Mouse (Mus musculus) MEL (cell line): ENCODE results near the gene Mapk1ip1. TPM values are rescaled to one million over a fixed set of nuclear protein-coding genes. Genes with fewer than 3 reads are reported as not detected.

Source experiments
- DNase-seq: peaks from one replicate; pipeline ENCODE4 v3.0.0; 2011; ENCODE audit warnings: low read depth, low spot score
- H3K27ac ChIP-seq: 2 replicates; pipeline ENCODE4 v1.5.1; 2012; ENCODE audit warnings: low read depth, mild to moderate bottlenecking, control low read depth, low read length, moderate library complexity; ENCODE audit not compliant: control insufficient read depth
- H3K27me3 ChIP-seq, 2 experiments: fragments of 150-350 bp in 1 of 2; sonication (generic) in 1 of 2; 2 replicates each; pipeline ENCODE4 v1.6.1; 2012; ENCODE audit warnings: low read length in 2 of 2, mild to moderate bottlenecking in 2 of 2, improper control_type of control experiment in 1 of 2, moderate library complexity in 1 of 2; ENCODE audit not compliant: insufficient read depth in 2 of 2, control insufficient read depth in 1 of 2
- H3K36me3 ChIP-seq, 2 experiments: 2 replicates each; pipeline ENCODE4 v1.6.1; 2012 to 2014; ENCODE audit warnings: low read length in 2 of 2, improper control_type of control experiment in 1 of 2, inconsistent platforms in 1 of 2, mild to moderate bottlenecking in 1 of 2; ENCODE audit not compliant: insufficient read depth in 2 of 2, control insufficient read depth in 1 of 2
- H3K4me1 ChIP-seq, 2 experiments: fragments of 150-350 bp in 1 of 2; sonication (generic) in 1 of 2; 2 replicates each; pipeline ENCODE4 v1.6.1; 2012; ENCODE audit warnings: low read length in 2 of 2, improper control_type of control experiment in 1 of 2, mild to moderate bottlenecking in 1 of 2; ENCODE audit not compliant: insufficient read depth in 2 of 2, control insufficient read depth in 1 of 2
- H3K4me3 ChIP-seq, 2 experiments: fragments of 150-350 bp in 1 of 2; sonication (generic) in 1 of 2; 2 replicates each; pipeline ENCODE4 v1.5.1; 2012; ENCODE audit warnings: low read depth in 2 of 2, low read length in 2 of 2, mild to moderate bottlenecking in 2 of 2, moderate library complexity in 2 of 2, control low read depth in 1 of 2, improper control_type of control experiment in 1 of 2; ENCODE audit not compliant: control insufficient read depth in 1 of 2, insufficient read depth in 1 of 2
- H3K79me2 ChIP-seq: 2 replicates; pipeline ENCODE4 v1.6.1; 2012; ENCODE audit warnings: mild to moderate bottlenecking, low read length, moderate library complexity; ENCODE audit not compliant: control insufficient read depth, poor library complexity, insufficient read depth
- H3K9ac ChIP-seq: 2 replicates; pipeline ENCODE4 v1.6.1; 2012; ENCODE audit warnings: low read depth, mild to moderate bottlenecking, control low read depth, low read length, moderate library complexity; ENCODE audit not compliant: control insufficient read depth, poor library complexity, severe bottlenecking
- H3K9me3 ChIP-seq: fragments of 150-350 bp; sonication (generic); replicated peaks from 2 replicates; pipeline ENCODE4 v1.6.1; 2012; ENCODE audit warnings: mild to moderate bottlenecking, low read length, improper control_type of control experiment, moderate library complexity; ENCODE audit not compliant: insufficient read depth
- BHLHE40 ChIP-seq: IDR thresholded peaks from 2 replicates; pipeline ENCODE4 v1.6.1; 2012; ENCODE audit warnings: low read depth, mild to moderate bottlenecking, inconsistent platforms, low read length, improper control_type of control experiment, borderline replicate concordance
- CHD1 ChIP-seq: IDR thresholded peaks from 2 replicates; pipeline ENCODE4 v1.6.1; 2012; ENCODE audit warnings: low read depth, mild to moderate bottlenecking, inconsistent platforms, low read length, improper control_type of control experiment
- CTCF ChIP-seq, 3 experiments: IDR thresholded peaks in 2 of 3; conservative IDR thresholded peaks in 1 of 3; 2 replicates each; pipeline ENCODE4 v1.5.1; 2011 to 2012; ENCODE audit warnings: low read length in 3 of 3, low read depth in 2 of 3, mild to moderate bottlenecking in 2 of 3, improper control_type of control experiment in 1 of 3, inconsistent platforms in 1 of 3, mixed read lengths in 1 of 3, moderate library complexity in 1 of 3; ENCODE audit not compliant: control insufficient read depth in 1 of 3, insufficient read depth in 1 of 3, poor library complexity in 1 of 3, severe bottlenecking in 1 of 3
- EP300 ChIP-seq, 2 experiments: IDR thresholded peaks; 2 replicates each; pipeline ENCODE4 v1.6.1; 2011; ENCODE audit warnings: improper control_type of control experiment in 2 of 2, low read length in 2 of 2, low read depth in 1 of 2, mild to moderate bottlenecking in 1 of 2
- ETS1 ChIP-seq: IDR thresholded peaks from 2 replicates; pipeline ENCODE4 v1.6.1; 2012; ENCODE audit warnings: low read depth, mild to moderate bottlenecking, inconsistent platforms, low read length, improper control_type of control experiment, moderate library complexity
- MAZ ChIP-seq: IDR thresholded peaks from 2 replicates; pipeline ENCODE4 v1.6.1; 2012; ENCODE audit warnings: low read depth, mild to moderate bottlenecking, inconsistent platforms, low read length, improper control_type of control experiment
- MYB ChIP-seq: IDR thresholded peaks from 2 replicates; pipeline ENCODE4 v1.6.1; 2011; ENCODE audit warnings: mild to moderate bottlenecking, low read depth, low read length, improper control_type of control experiment
- MYC ChIP-seq: IDR thresholded peaks from 2 replicates; pipeline ENCODE4 v1.6.1; 2011; ENCODE audit warnings: low read depth, mild to moderate bottlenecking, low read length, improper control_type of control experiment, moderate library complexity
- NELFE ChIP-seq: IDR thresholded peaks from 2 replicates; pipeline ENCODE4 v1.6.1; 2011; ENCODE audit warnings: low read depth, low read length, improper control_type of control experiment
- POLR2A ChIP-seq, 2 experiments: IDR thresholded peaks; 2 replicates each; pipeline ENCODE4 v1.6.1; 2011 to 2012; ENCODE audit warnings: low read length in 2 of 2, mild to moderate bottlenecking in 2 of 2, control low read depth in 1 of 2, improper control_type of control experiment in 1 of 2, low read depth in 1 of 2, moderate library complexity in 1 of 2; ENCODE audit not compliant: control insufficient read depth in 1 of 2, insufficient read depth in 1 of 2, poor library complexity in 1 of 2
- POLR2AphosphoS5 ChIP-seq: IDR thresholded peaks from 2 replicates; pipeline ENCODE4 v1.6.1; 2012; ENCODE audit warnings: low read depth, borderline replicate concordance, mild to moderate bottlenecking, inconsistent platforms, low read length, moderate library complexity, mixed read lengths
- RAD21 ChIP-seq: IDR thresholded peaks from 2 replicates; pipeline ENCODE4 v1.6.1; 2011; ENCODE audit warnings: mild to moderate bottlenecking, low read depth, low read length, improper control_type of control experiment
- SIN3A ChIP-seq: IDR thresholded peaks from 2 replicates; pipeline ENCODE4 v1.6.1; 2012; ENCODE audit warnings: low read length, improper control_type of control experiment, inconsistent platforms
- SMC3 ChIP-seq: IDR thresholded peaks from 2 replicates; pipeline ENCODE4 v1.6.1; 2011; ENCODE audit warnings: low read depth, low read length, improper control_type of control experiment
- TBP ChIP-seq: IDR thresholded peaks from 2 replicates; pipeline ENCODE4 v1.8.0; 2011; ENCODE audit warnings: low read depth, low read length, improper control_type of control experiment
- UBTF ChIP-seq: IDR thresholded peaks from 2 replicates; pipeline ENCODE4 v1.6.1; 2012; ENCODE audit warnings: low read depth, mild to moderate bottlenecking, inconsistent platforms, low read length, improper control_type of control experiment, moderate library complexity, borderline replicate concordance; ENCODE audit not compliant: insufficient read depth
- ZC3H11A ChIP-seq: IDR thresholded peaks from 2 replicates; pipeline ENCODE4 v1.6.1; 2012; ENCODE audit warnings: low read depth, mild to moderate bottlenecking, inconsistent platforms, low read length, improper control_type of control experiment
- ZMIZ1 ChIP-seq: IDR thresholded peaks from 2 replicates; pipeline ENCODE4 v1.6.1; 2012; ENCODE audit warnings: low read depth, mild to moderate bottlenecking, inconsistent platforms, low read length, improper control_type of control experiment, moderate library complexity
- ZNF384 ChIP-seq: IDR thresholded peaks from 2 replicates; pipeline ENCODE4 v1.6.1; 2012; ENCODE audit warnings: low read depth, mild to moderate bottlenecking, inconsistent platforms, low read length, improper control_type of control experiment
- polyA plus RNA-seq, 2 experiments: library from polyadenylated mRNA; stranded (reverse) in 1 of 2; unstranded in 1 of 2; fragments of >175 nt in 1 of 2; fragments of >200 nt in 1 of 2; gene quantifications; 2 replicates each; pipeline versions ENCODE4 v1.2.1 to v1.2.4; 2012; ENCODE audit warnings: low replicate concordance in 2 of 2, low read depth in 1 of 2; ENCODE audit not compliant: insufficient read length in 2 of 2, insufficient read depth in 1 of 2, missing spikeins in 1 of 2
- total RNA-seq: library from RNA; depleted of rRNA; stranded (reverse); fragments of 300-350 nt; gene quantifications from 2 replicates; pipeline ENCODE4 v1.2.3, GENCODE M21; 2012

Gene Mapk1ip1
- total and polyA plus RNA-seq, 3 experiments, result 2.1 to 12.4 TPM; not detected in 1

DNA sequence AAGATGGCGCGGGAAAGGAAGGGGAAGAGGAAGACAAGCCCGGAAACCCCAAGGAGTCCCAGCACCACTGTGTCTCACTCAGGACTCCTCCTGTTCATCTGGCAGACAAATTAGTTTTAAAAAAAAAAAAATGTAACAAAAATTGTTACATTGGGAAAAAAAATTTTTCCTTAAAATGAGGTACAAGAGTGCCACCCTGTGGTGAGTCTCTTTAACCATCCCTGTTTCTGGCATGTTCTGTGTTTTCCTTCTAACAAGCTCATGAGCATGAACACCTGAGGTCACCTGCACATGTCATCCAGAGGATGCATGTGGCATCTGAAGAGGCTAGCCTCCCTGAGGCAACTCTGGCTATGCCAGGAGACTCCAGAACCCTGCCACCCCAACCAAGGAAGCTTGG lies 11.0 kb downstream of the Mapk1ip1 start:
- TF ChIP-seq MYB (no peak), CTCF (IDR thresholded peaks at IDR 0.05 in 2 of 3, conservative IDR thresholded peaks at IDR 0.05 in 1 of 3; ENCODE audit: control insufficient read depth in 1 of 3, insufficient read depth in 1 of 3, low read depth in 2 of 3, low read length in 3 of 3, poor library complexity in 1 of 3, severe bottlenecking in 1 of 3) (peak in 1 of 3 experiments; percentile 54; a peak in 2 of 6 replicates), SMC3 (peak; percentile 45), RAD21 (peak; percentile 40), ZNF384 (peak; percentile 76), NELFE (no peak), MAZ (no peak)
- Histone ChIP-seq H3K36me3 (no peaks in the 10 kb centered on the region), H3K79me2 (no peaks in the 10 kb centered on the region), H3K27ac (no peak overlapping the region), H3K4me3 (no peak overlapping the region), H3K9ac (no peak overlapping the region), H3K4me1 (no peaks in the 10 kb centered on the region), H3K9me3 (no peaks in the 10 kb centered on the region), H3K27me3 (no peaks in the 10 kb centered on the region)
- DNase-seq, result peak; percentile 32

DNA sequence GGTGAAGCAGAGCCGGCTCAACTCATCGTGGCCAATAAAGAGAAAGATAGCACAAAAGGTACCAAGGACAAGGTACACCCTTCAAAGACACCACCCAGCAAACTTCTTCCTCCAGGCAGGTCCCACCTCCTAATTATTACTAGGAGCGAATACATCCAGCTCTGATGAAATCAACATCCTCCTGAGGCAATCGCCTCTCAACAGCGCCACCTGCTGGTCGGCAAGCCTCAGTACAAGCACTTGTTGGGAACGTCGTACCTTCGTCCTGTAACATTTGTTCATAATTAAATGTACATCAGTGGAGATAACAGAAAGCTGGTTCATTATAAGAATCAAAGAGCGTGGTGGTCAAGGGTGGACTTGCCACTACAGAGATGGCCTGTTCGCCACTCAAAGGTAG lies 18.3 kb downstream of the Mapk1ip1 start:
- Histone ChIP-seq H3K9ac (no peak overlapping the region), H3K27ac (no peak overlapping the region), H3K27me3 (no peaks in the 10 kb centered on the region), H3K4me3 (no peak overlapping the region), H3K36me3 (no peaks in the 10 kb centered on the region), H3K4me1 (no peaks in the 10 kb centered on the region), H3K79me2 (no peaks in the 10 kb centered on the region), H3K9me3 (no peaks in the 10 kb centered on the region)
- peak; percentile 68 for DNase-seq
- no peak for TF ChIP-seq POLR2AphosphoS5
- peak; percentile 88 for TF ChIP-seq SMC3
- no peak for TF ChIP-seq NELFE
- peak; percentile 81 for TF ChIP-seq RAD21
- peak; percentile 94 to 95 (median 94) for TF ChIP-seq CTCF (IDR thresholded peaks at IDR 0.05 in 2 of 3, conservative IDR thresholded peaks at IDR 0.05 in 1 of 3; ENCODE audit: control insufficient read depth in 1 of 3, insufficient read depth in 1 of 3, low read depth in 2 of 3, low read length in 3 of 3, poor library complexity in 1 of 3, severe bottlenecking in 1 of 3)
- TF ChIP-seq ZC3H11A, result peak; percentile 63

DNA sequence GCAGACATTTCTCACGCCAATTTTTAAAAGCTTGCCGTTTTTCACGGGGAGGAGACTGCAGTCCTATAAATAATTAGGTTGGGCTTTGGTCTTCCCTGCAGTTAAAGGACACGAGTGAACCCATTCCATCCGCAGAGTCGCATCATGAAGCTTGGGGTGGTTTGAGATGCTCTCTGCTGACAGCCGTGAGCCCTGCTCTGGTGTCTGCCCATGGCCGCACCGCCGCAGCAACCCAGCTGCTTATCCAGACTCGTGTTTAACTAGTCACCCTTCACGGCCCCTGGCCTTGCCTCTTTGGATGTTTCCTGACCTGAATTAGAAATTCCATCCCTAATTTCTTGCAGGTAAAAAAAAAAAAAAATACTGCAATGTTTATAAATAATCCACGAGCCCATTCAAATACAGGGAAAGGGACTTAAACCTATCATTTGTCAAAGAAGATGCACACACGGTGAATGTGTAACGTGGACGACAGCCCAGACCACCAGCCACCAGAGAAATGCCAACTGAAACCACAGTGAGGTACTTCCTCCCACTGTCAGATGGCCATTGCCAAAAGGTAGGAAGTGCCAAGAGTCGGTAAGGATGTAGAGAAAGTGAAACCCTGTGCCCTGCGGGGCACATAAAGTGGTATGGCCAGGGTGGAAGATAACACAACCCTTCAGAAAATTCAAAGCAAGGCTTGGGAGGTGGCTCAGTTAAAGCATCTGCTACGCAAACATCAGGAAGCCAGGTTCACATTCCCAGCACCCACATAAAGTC lies 20.9 kb downstream of the Mapk1ip1 start:
- no peaks in the 10 kb centered on the region for H3K27me3 ChIP-seq

More for the DNA sequence above, 20.9 kb downstream of the Mapk1ip1 start:
- Histone ChIP-seq H3K4me3 (no peak overlapping the region), H3K27ac (no peak overlapping the region), H3K4me1 (no peaks in the 10 kb centered on the region), H3K79me2 (no peaks in the 10 kb centered on the region), H3K9ac (no peak overlapping the region), H3K9me3 (no peaks in the 10 kb centered on the region), H3K36me3 (no peaks in the 10 kb centered on the region)
- no peak for TF ChIP-seq UBTF
- no peak for TF ChIP-seq NELFE
- TF ChIP-seq TBP, result no peak
- TF ChIP-seq CHD1, result no peak
- TF ChIP-seq EP300 (IDR thresholded peaks at IDR 0.05; ENCODE audit: low read depth in 1 of 2, low read length in 2 of 2), result no peak
- TF ChIP-seq ETS1, result no peak
- no peak for TF ChIP-seq BHLHE40
- no peak for TF ChIP-seq POLR2A (IDR thresholded peaks at IDR 0.05; ENCODE audit: control insufficient read depth in 1 of 2, insufficient read depth in 1 of 2, low read depth in 1 of 2, low read length in 2 of 2, poor library complexity in 1 of 2)
- no peak for TF ChIP-seq ZMIZ1
- TF ChIP-seq SIN3A, result no peak
- TF ChIP-seq POLR2AphosphoS5, result no peak
- no peak for TF ChIP-seq MYC
- DNase-seq, result no peak
